Mouse (Mus musculus) mouse embryonic stem cell (cell line): ENCODE data around the gene Gm13272.
"Not testable (repeated sequence)": the region's sequence is repeated elsewhere in the genome, so short reads cannot be mapped to it uniquely, and the experiment has no call there.

ENCODE experiments used
- in situ Hi-C, 2 experiments: fragments of 300-500 bp; cut with MboI; formaldehyde crosslinking; loops; 1 replicate in 1 of 2; 3 replicates in 1 of 2; pipeline ENCODE4 v1.14.3; 2019 to 2020; ENCODE audit warnings: low sequenced_read_pairs in 2 of 2, low pct_unique_long_range_greater_than_20kb in 1 of 2, mixed read lengths in 1 of 2; ENCODE audit not compliant: unreplicated experiment in 1 of 2

Gm13272 gene

DNA sequence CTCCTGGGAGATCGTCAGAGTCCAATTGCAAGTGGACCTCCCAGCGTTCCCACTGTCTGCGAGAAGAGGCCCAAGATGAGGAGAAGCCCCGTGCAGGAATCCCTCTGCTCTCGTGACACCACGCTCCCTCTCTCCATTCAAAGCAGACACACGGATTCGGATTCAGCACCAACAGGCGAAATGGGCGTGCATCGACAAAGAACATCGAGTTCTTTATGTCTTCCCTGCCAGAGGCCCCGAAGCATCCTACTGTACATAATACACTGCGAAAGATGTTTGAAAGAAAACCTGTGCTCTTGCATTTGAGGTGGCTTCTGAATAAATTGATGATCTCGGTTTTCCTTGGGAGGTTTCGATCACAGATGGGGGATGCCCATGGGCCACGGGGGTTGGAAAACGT, 670 bp downstream of the Gm13272 start:
- in situ Hi-C loops, result not testable (repeated sequence)

GRCm38 (mm10) chr4:88781831-88782230, 2.2 kb downstream of the Gm13272 start, which contains the start of gene Ifnz:
Ifnz (plus strand) TSS chr4:88782131.
- in situ Hi-C loops, result not testable (repeated sequence)

GRCm38 (mm10) chr4:88782335-88782734, 2.7 kb downstream of the Gm13272 start:
- in situ Hi-C loops, result not testable (repeated sequence)

- in situ Hi-C loops, result not testable (repeated sequence)
These were observed 5.8 kb downstream of the Gm13272 start, which contains the start of gene Gm13276 for GRCm38 (mm10) chr4:88785409-88785808. Gm13276 (plus strand) TSS chr4:88785709.

GRCm38 (mm10) chr4:88788402-88788801, 8.8 kb downstream of the Gm13272 start, which contains the start of gene Gm13277:
Gm13277 (plus strand) TSS chr4:88788632.
- in situ Hi-C loops, result not testable (repeated sequence)

DNA sequence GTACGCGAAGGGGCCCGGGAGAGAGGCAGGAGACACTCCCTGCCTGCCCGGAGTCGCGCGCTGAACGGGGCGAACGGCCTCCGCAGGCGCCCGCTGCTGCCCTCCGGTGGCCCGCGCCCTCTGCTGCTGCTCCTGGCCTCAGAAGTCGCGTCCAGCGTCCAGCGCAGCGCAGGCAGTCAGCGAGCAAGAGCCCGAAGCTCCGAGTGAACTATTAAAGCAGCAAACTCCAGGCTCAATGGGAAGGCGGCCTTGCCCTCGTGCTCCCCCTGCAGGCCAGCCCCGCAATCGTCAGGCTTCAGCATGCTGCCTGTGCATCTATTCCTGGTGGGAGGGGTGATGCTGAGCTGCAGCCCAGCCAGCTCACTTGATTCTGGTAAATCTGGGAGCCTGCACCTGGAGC, 11.6 kb downstream of the Gm13272 start, which contains the start of gene Gm13278:
Gene Gm13278, plus strand, starts transcription at position 301 of the 400 bp plus-strand sequence.
- in situ Hi-C loops, result not testable (repeated sequence)

- in situ Hi-C loops, result not testable (repeated sequence)
These were observed 14.5 kb downstream of the Gm13272 start, which contains the start of gene Gm13275 for GRCm38 (mm10) chr4:88793936-88794675. Gm13275 (plus strand) TSS chr4:88794487.

DNA sequence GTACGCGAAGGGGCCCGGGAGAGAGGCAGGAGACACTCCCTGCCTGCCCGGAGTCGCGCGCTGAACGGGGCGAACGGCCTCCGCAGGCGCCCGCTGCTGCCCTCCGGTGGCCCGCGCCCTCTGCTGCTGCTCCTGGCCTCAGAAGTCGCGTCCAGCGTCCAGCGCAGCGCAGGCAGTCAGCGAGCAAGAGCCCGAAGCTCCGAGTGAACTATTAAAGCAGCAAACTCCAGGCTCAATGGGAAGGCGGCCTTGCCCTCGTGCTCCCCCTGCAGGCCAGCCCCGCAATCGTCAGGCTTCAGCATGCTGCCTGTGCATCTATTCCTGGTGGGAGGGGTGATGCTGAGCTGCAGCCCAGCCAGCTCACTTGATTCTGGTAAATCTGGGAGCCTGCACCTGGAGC, 17.4 kb downstream of the Gm13272 start, which contains the start of gene Gm13279:
Gene Gm13279, plus strand, starts transcription at position 301 of the 400 bp plus-strand sequence.
- in situ Hi-C loops, result not testable (repeated sequence)

DNA sequence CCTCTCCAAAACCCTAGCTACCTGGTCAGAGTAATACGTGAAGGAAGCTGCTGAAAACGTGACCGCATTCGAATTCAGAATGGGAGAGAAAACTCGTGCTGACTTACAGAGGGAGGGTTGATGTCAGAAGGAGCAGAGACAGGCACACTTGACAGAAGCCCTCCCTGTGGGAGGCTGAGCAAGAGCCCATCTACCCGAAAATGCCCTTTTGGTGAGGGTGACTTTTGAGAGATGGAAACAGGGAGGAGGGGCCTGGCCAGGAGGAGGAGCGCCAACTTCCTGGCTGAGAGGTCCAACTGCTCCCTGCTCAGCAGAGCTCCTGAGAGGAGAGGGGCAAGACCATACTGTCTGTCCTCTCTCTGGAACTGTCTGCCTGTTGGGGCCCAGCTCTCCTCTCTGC, 19.7 kb downstream of the Gm13272 start, which contains the start of gene Gm13285:
Gene Gm13285, plus strand, starts transcription at position 301 of the 400 bp plus-strand sequence.
- in situ Hi-C loops, result not testable (repeated sequence)

DNA sequence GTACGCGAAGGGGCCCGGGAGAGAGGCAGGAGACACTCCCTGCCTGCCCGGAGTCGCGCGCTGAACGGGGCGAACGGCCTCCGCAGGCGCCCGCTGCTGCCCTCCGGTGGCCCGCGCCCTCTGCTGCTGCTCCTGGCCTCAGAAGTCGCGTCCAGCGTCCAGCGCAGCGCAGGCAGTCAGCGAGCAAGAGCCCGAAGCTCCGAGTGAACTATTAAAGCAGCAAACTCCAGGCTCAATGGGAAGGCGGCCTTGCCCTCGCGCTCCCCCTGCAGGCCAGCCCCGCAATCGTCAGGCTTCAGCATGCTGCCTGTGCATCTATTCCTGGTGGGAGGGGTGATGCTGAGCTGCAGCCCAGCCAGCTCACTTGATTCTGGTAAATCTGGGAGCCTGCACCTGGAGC, 23.3 kb downstream of the Gm13272 start, which contains the start of gene Gm13287:
Gene Gm13287, plus strand, starts transcription at position 301 of the 400 bp plus-strand sequence.
- in situ Hi-C loops, result not testable (repeated sequence)

- in situ Hi-C loops, result not testable (repeated sequence)
These were observed 25.6 kb downstream of the Gm13272 start, which contains the start of gene Gm13288 for GRCm38 (mm10) chr4:88805231-88805630. Gm13288 (plus strand) TSS chr4:88805531.

DNA sequence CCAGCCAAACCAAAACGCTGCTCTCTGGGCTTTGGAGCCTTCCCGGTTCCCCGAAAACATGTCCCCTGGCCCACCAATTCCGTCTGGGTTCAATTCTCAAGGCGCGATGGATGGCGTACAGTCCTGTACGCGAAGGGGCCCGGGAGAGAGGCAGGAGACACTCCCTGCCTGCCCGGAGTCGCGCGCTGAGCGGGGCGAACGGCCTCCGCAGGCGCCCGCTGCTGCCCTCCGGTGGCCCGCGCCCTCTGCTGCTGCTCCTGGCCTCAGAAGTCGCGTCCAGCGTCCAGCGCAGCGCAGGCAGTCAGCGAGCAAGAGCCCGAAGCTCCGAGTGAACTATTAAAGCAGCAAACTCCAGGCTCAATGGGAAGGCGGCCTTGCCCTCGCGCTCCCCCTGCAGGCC, 26.1 kb downstream of the Gm13272 start:
- in situ Hi-C loops, result not testable (repeated sequence)

GRCm38 (mm10) chr4:88815928-88816327, 36.3 kb downstream of the Gm13272 start, which contains the start of gene Ifna7:
Ifna7 (plus strand) TSS chr4:88816228.
- in situ Hi-C loops, result loop anchor here in 1 of 2 experiments (10.0 kb wide), 1 partner anchor 131 kb away; the partner anchor contains the start of gene Ifna2

GRCm38 (mm10) chr4:88819659-88820058, 40.0 kb downstream of the Gm13272 start, which contains the start of gene Ifna11:
Ifna11 (plus strand) TSS chr4:88819959.
- in situ Hi-C loops, result loop anchor here in 1 of 2 experiments (10.0 kb wide), 1 partner anchor 135 kb away; the partner anchor contains the start of gene Ifna2

- in situ Hi-C loops, result no loop called here
These were observed 43.3 kb downstream of the Gm13272 start for GRCm38 (mm10) chr4:88822995-88823394.

- in situ Hi-C loops, result not testable (repeated sequence)
These were observed 47.5 kb downstream of the Gm13272 start, which contains the start of gene Ifna6 for GRCm38 (mm10) chr4:88827116-88827515. Ifna6 (plus strand) TSS chr4:88827416.
